24 mouse cellular contexts compared by ENCODE assay signal in genomic region chr14:61960243-61960957, GRCm38 (mm10).
A peak's percentile ranks its signal among the peaks of the same experiment; 100 is the strongest.
DNase-seq lines count a peak whose midpoint lies in the region; ATAC-seq and TF ChIP-seq lines count a peak whose summit lies in the region.
"Had no signal": no experiment of that assay in that cellular context is flagged by ENCODE, and none has a peak within 500 bp of the region (broad histone marks: within the 10 kb centered on the region; RNA-seq: fewer than 3 reads in every experiment).

No protein-coding gene starts in this region.

- no peak overlapping the region for H3K27ac ChIP-seq in embryonic facial prominence, embryonic 14.5 days (replicated peaks; ENCODE audit: low read depth, low read length)
- H3K27ac ChIP-seq in embryonic facial prominence, embryonic 10.5 days (replicated peaks) = no peak overlapping the region
- no peak overlapping the region for H3K27ac ChIP-seq in kidney, postnatal 0 days
- no peak overlapping the region for H3K27ac ChIP-seq in limb, embryonic 14.5 days (replicated peaks; ENCODE audit: low read depth, low read length)
- H3K27ac ChIP-seq: embryonic facial prominence, embryonic 15.5 days; hindbrain, embryonic 10.5 days; hindbrain, embryonic 13.5 days had no signal

- H3K4me2 ChIP-seq in embryonic facial prominence, embryonic 14.5 days (ENCODE audit: low read depth, low read length) = no peak overlapping the region
- no peak overlapping the region for H3K4me2 ChIP-seq in kidney, postnatal 0 days (ENCODE audit: low read length)
- H3K4me2 ChIP-seq in limb, embryonic 14.5 days (replicated peaks; ENCODE audit: low read depth, low read length, severe bottlenecking) = no peak overlapping the region
- H3K4me2 ChIP-seq: embryonic facial prominence, embryonic 15.5 days; heart, embryonic 11.5 days; hindbrain, embryonic 13.5 days had no signal

- WGBS in embryonic facial prominence, embryonic 14.5 days = 51% methylated on average over 4 of the region's 4 CpGs
- 81% methylated on average over 4 of the region's 4 CpGs for WGBS in embryonic facial prominence, embryonic 10.5 days
- 60% methylated on average over 4 of the region's 4 CpGs for WGBS in kidney, postnatal 0 days
- 36% methylated on average over 4 of the region's 4 CpGs for WGBS in limb, embryonic 14.5 days

- peaks cover 3% of the 10 kb centered on the region; the same call in 1 of the 2 replicates for H3K4me1 ChIP-seq in embryonic facial prominence, embryonic 14.5 days (ENCODE audit: control insufficient read depth, insufficient read depth, low read length)
- no peaks in the 10 kb centered on the region for H3K4me1 ChIP-seq in embryonic facial prominence, embryonic 10.5 days
- H3K4me1 ChIP-seq in kidney, postnatal 0 days (replicated peaks; ENCODE audit: insufficient read depth, low read length) = no peaks in the 10 kb centered on the region
- H3K4me1 ChIP-seq in limb, embryonic 14.5 days (ENCODE audit: control insufficient read depth, insufficient read depth, low read length) = peaks cover 10% of the 10 kb centered on the region; the same call in 1 of the 2 replicates
- H3K4me1 ChIP-seq: embryonic facial prominence, embryonic 15.5 days; hindbrain, embryonic 10.5 days; hindbrain, embryonic 13.5 days had no signal

- no peak for TF ChIP-seq POLR2A in limb, embryonic 14.5 days (IDR thresholded peaks at IDR 0.05; ENCODE audit: borderline replicate concordance, extremely low read depth, insufficient read depth, insufficient read length)

- H3K4me3 ChIP-seq in embryonic facial prominence, embryonic 14.5 days (ENCODE audit: low read depth, low read length) = no peak overlapping the region
- H3K4me3 ChIP-seq in embryonic facial prominence, embryonic 10.5 days = no peak overlapping the region
- no peak overlapping the region for H3K4me3 ChIP-seq in kidney, postnatal 0 days (replicated peaks; ENCODE audit: low read depth, low read length)
- H3K4me3 ChIP-seq in limb, embryonic 14.5 days (replicated peaks; ENCODE audit: low read length) = no peak overlapping the region
- H3K4me3 ChIP-seq: embryonic facial prominence, embryonic 15.5 days; hindbrain, embryonic 10.5 days; hindbrain, embryonic 13.5 days had no signal

- H3K9ac ChIP-seq in embryonic facial prominence, embryonic 14.5 days (ENCODE audit: low read depth, low read length) = no peak overlapping the region
- H3K9ac ChIP-seq in kidney, postnatal 0 days (ENCODE audit: low read depth, low read length) = no peak overlapping the region
- no peak overlapping the region for H3K9ac ChIP-seq in limb, embryonic 14.5 days (ENCODE audit: low read depth, low read length, severe bottlenecking)
- H3K9ac ChIP-seq: embryonic facial prominence, embryonic 15.5 days; forebrain, postnatal 0 days; hindbrain, embryonic 13.5 days had no signal

- no peak for ATAC-seq in embryonic facial prominence, embryonic 14.5 days (ENCODE audit: low read depth)
- no peak for ATAC-seq in kidney, postnatal 0 days (replicated peaks; ENCODE audit: low FRiP score, low read depth)
- ATAC-seq in limb, embryonic 14.5 days (ENCODE audit: low FRiP score, low read depth) = peak; percentile 67
- ATAC-seq: activated CD4-positive, CD25-positive, alpha-beta regulatory T cell, adult 4 months; forebrain, embryonic 14.5 days; forebrain, postnatal 0 days; hindbrain, embryonic 16.5 days had no signal

- TF ChIP-seq CTCF in kidney, postnatal 0 days (IDR thresholded peaks at IDR 0.05; ENCODE audit: low read depth) = no peak

- no peaks in the 10 kb centered on the region for H3K27me3 ChIP-seq in embryonic facial prominence, embryonic 14.5 days (replicated peaks; ENCODE audit: control insufficient read depth, insufficient read depth, low read length)
- H3K27me3 ChIP-seq in embryonic facial prominence, embryonic 10.5 days (replicated peaks; ENCODE audit: low read depth, poor library complexity, severe bottlenecking) = no peaks in the 10 kb centered on the region
- H3K27me3 ChIP-seq in kidney, postnatal 0 days (ENCODE audit: insufficient read depth, low read length) = no peaks in the 10 kb centered on the region
- no peaks in the 10 kb centered on the region for H3K27me3 ChIP-seq in limb, embryonic 14.5 days (ENCODE audit: control insufficient read depth, insufficient read depth, low read length)
- H3K27me3 ChIP-seq: embryonic facial prominence, embryonic 15.5 days; hindbrain, embryonic 13.5 days had no signal

- H3K36me3 ChIP-seq in embryonic facial prominence, embryonic 14.5 days (ENCODE audit: control insufficient read depth, insufficient read depth, low read length) = no peaks in the 10 kb centered on the region
- H3K36me3 ChIP-seq in embryonic facial prominence, embryonic 10.5 days (replicated peaks) = no peaks in the 10 kb centered on the region
- H3K36me3 ChIP-seq in kidney, postnatal 0 days (ENCODE audit: insufficient read depth, low read length) = no peaks in the 10 kb centered on the region
- no peaks in the 10 kb centered on the region for H3K36me3 ChIP-seq in limb, embryonic 14.5 days (ENCODE audit: control insufficient read depth, insufficient read depth, low read length)
- H3K36me3 ChIP-seq: embryonic facial prominence, embryonic 15.5 days; hindbrain, embryonic 10.5 days; hindbrain, embryonic 13.5 days had no signal

- DNase-seq in embryonic facial prominence, embryonic 14.5 days (ENCODE audit: low spot score) = peak; percentile 62
- DNase-seq in embryonic facial prominence, embryonic 10.5 days (ENCODE audit: low spot score) = no peak
- peak; percentile 45 for DNase-seq in kidney, postnatal 0 days (ENCODE audit: low spot score)
- no peak for DNase-seq in kidney, adult 11 months
- DNase-seq in limb, embryonic 14.5 days (ENCODE audit: low spot score) = peak; percentile 71
- no peak for DNase-seq in thymus, postnatal 0 days (ENCODE audit: low spot score)
- DNase-seq: adrenal gland, adult 8-10 months; adrenal gland, postnatal 25 days; cerebellum, adult 11-12 months; cerebellum, adult 8-10 months; cerebellum, postnatal 10 days; cerebellum, postnatal 36 days; embryo, embryonic 11 days; forebrain, postnatal 0 days; gastrocnemius, postnatal 10 days; gastrocnemius, postnatal 36 days; heart, postnatal 36 days had no signal

- H3K9me3 ChIP-seq in embryonic facial prominence, embryonic 14.5 days (ENCODE audit: control insufficient read depth, low read length) = no peaks in the 10 kb centered on the region
- no peaks in the 10 kb centered on the region for H3K9me3 ChIP-seq in embryonic facial prominence, embryonic 10.5 days
- H3K9me3 ChIP-seq in kidney, postnatal 0 days (replicated peaks; ENCODE audit: low read length) = no peaks in the 10 kb centered on the region
- no peaks in the 10 kb centered on the region for H3K9me3 ChIP-seq in limb, embryonic 14.5 days (ENCODE audit: control insufficient read depth, low read length)
- H3K9me3 ChIP-seq: embryonic facial prominence, embryonic 15.5 days; hindbrain, embryonic 10.5 days; hindbrain, embryonic 13.5 days had no signal

Comparison
In these comparisons a context has a peak if more than half of its experiments do, and no peak if none do; other contexts are left out.
1. DNase-seq: peak in embryonic facial prominence, embryonic 14.5 days (single experiment), kidney, postnatal 0 days (single experiment) and limb, embryonic 14.5 days (single experiment); none in embryonic facial prominence, embryonic 10.5 days (single experiment), kidney, adult 11 months (single experiment) and thymus, postnatal 0 days (single experiment).